Mouse (Mus musculus) lung, adult 2 months (tissue): ENCODE results near the gene Trim2. TPM values are rescaled to one million over a fixed set of nuclear protein-coding genes. Genes with fewer than 3 reads are reported as not detected.

Experiments
- DNase-seq: peaks from one replicate; pipeline ENCODE4 v3.0.0; 2022
- H3K4me1 ChIP-seq: fragments of 200-500 bp; 2 replicates; pipeline ENCODE4 v1.6.1; 2011; ENCODE audit warnings: low read length; ENCODE audit not compliant: control insufficient read depth, insufficient read depth
- H3K4me3 ChIP-seq: fragments of 200-500 bp; replicated peaks from 2 replicates; pipeline ENCODE3; 2011; ENCODE audit warnings: low read depth, mild to moderate bottlenecking, control low read depth, low read length; ENCODE audit errors: extremely low read depth
- CTCF ChIP-seq: fragments of 200-500 bp; IDR thresholded peaks from 2 replicates; pipeline ENCODE4 v1.5.1; 2011; ENCODE audit warnings: mild to moderate bottlenecking, low read length, control low read depth; ENCODE audit not compliant: insufficient read depth
- POLR2A ChIP-seq: fragments of 200-500 bp; IDR thresholded peaks from 2 replicates; pipeline ENCODE4 v1.6.1; 2011; ENCODE audit warnings: low read depth, mild to moderate bottlenecking, control low read depth, low read length, borderline replicate concordance; ENCODE audit errors: extremely low read depth
- WGBS: fragments of 180-500 bp; shearing (Covaris S2); methylation state at CpG from one replicate; pipeline ENCODE4 v1.1.7; 2018; 5-methylcytosine and 5-hydroxymethylcytosine counted together
- polyA plus RNA-seq: library from polyadenylated mRNA; depleted of rRNA; stranded (reverse); fragments of >200 nt; gene quantifications from 2 replicates; pipeline ENCODE4 v1.2.3, GENCODE M21; 2012

Trim2 gene
- polyA plus RNA-seq, 1 experiment, result 26.3 TPM

DNA sequence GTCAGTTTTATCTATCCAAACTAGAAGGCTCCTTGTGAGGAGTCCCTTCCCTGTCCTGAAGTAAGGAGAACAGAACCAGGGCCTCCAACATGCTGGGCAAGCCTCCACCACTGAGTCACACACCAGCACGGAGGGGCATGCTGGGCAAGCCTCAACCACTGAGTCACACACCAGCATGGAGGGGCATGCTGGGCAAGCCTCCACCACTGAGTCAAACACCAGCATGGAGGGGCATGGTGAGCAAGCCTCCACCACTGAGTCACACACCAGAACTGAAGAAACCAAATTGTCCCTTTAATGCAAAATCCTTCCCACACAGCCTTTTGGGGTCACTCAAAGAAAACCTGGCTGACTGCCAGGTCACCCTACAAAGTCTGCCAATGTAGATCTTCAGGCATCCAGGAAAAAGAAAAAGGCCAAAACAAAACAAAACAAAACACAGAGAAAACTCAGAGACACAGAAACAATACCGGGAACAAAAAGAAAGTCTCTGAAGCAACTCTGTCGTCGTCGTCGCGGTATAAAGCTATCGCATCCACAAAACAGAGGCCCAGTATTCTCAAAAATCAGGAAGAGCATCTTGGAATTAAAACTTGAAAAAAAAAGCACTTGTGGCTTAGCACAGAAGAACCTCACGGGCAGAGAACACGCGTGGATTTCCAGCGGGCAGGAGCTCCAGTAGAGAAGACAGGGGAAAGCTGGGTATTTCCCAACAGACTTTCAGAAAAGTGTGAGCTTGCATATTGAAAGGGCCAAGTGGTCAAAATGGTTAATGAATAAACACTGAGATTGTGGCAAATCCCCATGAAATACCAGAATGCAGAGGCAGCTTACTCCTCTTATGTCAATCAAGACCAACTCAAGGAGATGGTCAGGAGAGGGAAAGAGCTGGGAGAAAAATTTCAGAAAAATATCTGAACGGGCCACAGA lies 12.7 kb downstream of the Trim2 start:
- no peak for DNase-seq
- TF ChIP-seq CTCF, result no peak
- H3K4me3 ChIP-seq, result no peak overlapping the region
- 72% methylated on average over 13 of the region's 13 CpGs for WGBS
- H3K4me1 ChIP-seq, result no peaks in the 10 kb centered on the region

DNA sequence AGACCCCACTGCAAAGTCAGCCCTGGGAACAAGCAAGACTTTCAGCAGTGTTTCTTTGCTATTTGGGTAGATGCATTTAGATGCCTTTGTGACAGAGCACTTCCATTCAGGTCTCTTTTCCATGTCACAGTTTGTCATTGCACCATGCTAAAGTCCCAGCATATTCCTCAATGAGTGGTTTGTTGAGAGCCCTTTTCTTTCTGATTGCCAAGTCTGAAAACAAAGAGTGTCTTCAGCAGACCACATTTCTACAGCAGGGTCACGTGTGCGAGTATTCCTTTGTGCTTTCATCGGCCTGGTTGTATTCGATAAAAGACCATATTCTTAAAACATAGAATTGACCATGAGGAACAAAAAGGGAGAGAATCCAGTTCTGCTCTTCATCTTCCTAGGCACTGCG lies 14.4 kb downstream of the Trim2 start:
- H3K4me1 ChIP-seq, result no peaks in the 10 kb centered on the region
- TF ChIP-seq CTCF (no peak), POLR2A (no peak)
- WGBS, result 83% methylated on average over 5 of the region's 5 CpGs
- H3K4me3 ChIP-seq, result no peak overlapping the region
- DNase-seq, result no peak

DNA sequence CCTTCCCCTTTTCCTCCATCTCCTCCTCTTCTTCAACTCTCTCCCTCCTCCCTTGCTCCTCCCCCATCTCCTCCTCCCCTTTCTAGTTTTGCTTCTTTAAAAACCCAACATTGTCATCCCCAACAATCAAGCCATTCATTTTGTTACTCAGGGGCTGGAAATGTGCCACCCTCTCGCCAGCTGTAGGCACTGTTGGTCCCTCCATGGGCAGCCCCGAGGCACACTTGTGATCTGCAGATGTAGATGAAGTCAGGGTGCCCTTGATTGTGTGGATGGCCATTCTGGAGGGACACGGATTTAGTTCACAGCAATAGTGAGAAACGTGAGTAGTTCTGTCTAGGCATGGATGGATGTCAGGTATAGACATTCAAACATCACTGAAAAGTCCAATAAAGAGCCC lies 17.7 kb downstream of the Trim2 start:
- 77% methylated on average over 4 of the region's 4 CpGs for WGBS
- no peaks in the 10 kb centered on the region for H3K4me1 ChIP-seq
- TF ChIP-seq CTCF (no peak), POLR2A (no peak)

DNA sequence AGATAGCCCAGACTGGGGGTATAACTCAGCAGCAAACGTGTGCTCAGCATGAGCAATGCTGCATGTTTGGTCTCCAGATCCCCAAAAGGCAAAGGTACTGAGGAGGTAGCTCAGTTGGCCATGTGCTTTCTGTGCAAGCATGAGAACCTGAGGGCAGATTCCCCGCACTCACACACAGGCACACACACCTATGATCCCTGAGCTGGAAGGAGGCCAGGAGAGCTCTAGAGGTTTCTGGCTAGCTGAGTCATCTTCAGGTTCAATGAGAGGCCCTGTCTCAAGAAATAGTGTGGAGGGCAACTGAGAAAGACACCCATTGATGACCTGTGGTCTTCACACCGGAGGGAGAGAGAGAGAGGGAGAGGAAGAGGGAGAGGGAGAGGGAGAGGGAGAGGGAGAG lies 19.4 kb downstream of the Trim2 start:
- no peak for DNase-seq
- Histone ChIP-seq H3K4me1 (no peaks in the 10 kb centered on the region; the same call in 1 of the 2 replicates), H3K4me3 (no peak overlapping the region)
- no peak for TF ChIP-seq POLR2A
- TF ChIP-seq CTCF, result no peak
- WGBS, result 81% methylated on average over 3 of the region's 3 CpGs

More for the DNA sequence above, 17.7 kb downstream of the Trim2 start:
- no peak overlapping the region for H3K4me3 ChIP-seq
- no peak for DNase-seq

DNA sequence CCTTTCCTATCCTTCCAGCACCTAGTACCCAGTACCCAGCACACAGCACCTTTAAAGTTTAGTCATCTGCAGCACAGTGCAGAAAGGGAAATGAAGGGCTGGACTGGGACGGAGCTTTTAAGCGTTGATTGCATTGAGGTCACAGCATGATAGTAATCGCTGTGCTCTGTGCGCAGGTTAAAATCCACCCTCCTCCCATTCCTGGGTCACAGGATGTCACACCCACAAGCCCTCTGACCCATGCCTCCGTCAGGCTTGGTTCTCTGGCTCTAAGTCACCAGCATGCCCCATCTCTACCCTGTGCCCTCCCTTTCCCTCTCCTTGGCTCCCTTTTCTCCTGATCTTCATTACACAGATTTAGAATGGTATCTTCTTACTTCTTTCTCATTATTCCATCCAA lies 20.4 kb downstream of the Trim2 start:
- WGBS, result 85% methylated on average over 5 of the region's 5 CpGs
- no peak for DNase-seq
- Histone ChIP-seq H3K4me3 (no peak overlapping the region), H3K4me1 (no peaks in the 10 kb centered on the region; the same call in 1 of the 2 replicates)
- TF ChIP-seq POLR2A (no peak), CTCF (no peak)

DNA sequence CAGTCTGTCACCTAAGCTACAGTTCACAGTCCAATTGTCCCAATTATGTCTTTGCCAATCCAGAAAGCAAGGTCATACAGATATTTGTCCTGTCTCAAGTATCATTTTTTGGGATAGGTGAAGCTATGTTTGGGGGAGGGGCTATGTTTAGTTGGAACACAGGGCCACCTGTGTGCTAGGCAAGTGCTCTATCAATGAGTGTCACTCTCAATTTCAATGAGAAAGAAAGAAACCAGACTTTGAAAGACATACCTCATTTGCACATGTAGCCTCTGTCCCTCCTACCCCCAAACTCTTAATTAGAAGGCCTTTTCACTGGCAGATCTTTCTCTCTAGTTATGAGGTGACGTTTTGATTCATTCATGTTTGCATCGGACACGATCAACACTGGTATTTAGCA lies 21.9 kb downstream of the Trim2 start:
- Histone ChIP-seq H3K4me1 (no peaks in the 10 kb centered on the region; the same call in 1 of the 2 replicates), H3K4me3 (no peak overlapping the region)
- WGBS, result 91% methylated on average over 3 of the region's 3 CpGs
- DNase-seq, result no peak
- TF ChIP-seq CTCF, result no peak
- no peak for TF ChIP-seq POLR2A

DNA sequence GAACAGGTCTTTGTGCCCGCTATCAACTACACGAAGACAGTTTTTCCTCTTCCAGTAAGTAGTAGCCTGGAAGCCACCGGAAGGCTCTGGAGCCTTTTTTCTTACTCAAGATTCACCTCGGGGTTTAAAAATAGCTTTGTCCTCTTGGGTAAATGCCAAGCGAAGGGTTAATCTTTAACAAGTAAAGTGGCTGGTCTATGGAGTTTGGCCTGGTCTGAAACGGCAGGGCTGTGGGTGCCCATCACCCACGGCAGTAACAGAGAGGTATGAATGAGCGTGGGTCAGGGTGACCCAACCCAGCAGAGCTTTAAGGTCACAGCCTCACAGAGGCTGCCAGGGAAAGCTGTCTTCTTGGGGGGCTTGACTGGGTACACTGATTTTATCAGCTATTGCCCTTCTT lies 23.2 kb downstream of the Trim2 start:
- Histone ChIP-seq H3K4me1 (no peaks in the 10 kb centered on the region; the same call in 1 of the 2 replicates), H3K4me3 (no peak overlapping the region)
- no peak for TF ChIP-seq CTCF
- TF ChIP-seq POLR2A, result no peak
- no peak for DNase-seq
- WGBS, result 52% methylated on average over 8 of the region's 8 CpGs

DNA sequence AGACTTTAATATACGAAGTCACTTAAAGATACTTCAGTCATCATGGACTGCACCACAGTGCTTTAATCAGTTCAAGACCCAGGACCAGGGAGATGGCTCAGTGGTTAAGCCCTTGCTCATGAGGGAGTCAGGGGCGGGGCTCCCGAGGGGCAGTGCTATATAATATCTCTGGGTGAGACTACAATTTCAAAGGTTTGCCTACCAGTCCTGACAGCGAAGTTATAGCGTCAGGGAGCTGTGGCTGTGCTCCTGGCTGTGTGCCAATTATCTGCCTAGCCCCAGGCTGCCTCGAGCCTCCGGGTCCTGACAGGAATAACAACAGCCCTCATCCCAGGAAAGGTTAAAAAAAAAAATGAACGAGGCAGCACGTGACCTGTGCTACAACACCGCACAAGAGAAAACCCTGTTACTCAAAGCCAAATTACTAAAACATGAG lies 24.7 kb downstream of the Trim2 start:
- no peak overlapping the region for H3K4me3 ChIP-seq
- DNase-seq, result no peak
- TF ChIP-seq CTCF (no peak), POLR2A (no peak)
- H3K4me1 ChIP-seq, result no peaks in the 10 kb centered on the region; the same call in 1 of the 2 replicates
- 30% methylated on average over 10 of the region's 10 CpGs for WGBS

DNA sequence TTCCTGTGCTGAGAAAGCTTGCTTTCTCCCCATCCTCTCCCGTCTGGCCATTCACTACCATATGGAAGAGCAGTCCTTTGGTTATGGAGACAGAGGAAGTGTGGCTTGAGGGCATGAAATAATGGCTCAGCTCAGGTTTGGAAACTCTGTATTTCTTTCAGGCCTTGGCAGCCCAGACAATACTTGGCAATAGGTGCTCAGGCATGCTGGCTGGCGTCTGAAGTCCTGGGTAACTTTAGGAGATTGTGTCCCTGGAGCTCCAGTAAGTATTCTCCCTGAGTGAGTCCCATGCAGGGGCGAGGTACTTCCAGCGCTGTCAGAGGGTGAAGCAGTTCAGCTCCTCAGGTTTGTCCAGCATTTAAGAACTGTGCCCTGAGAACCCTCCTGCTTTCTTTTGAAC lies 27.9 kb downstream of the Trim2 start:
- no peaks in the 10 kb centered on the region; the same call in 1 of the 2 replicates for H3K4me1 ChIP-seq
- no peak for TF ChIP-seq CTCF
- no peak for TF ChIP-seq POLR2A
- DNase-seq, result no peak
- 76% methylated on average over 4 of the region's 4 CpGs for WGBS
- no peak overlapping the region for H3K4me3 ChIP-seq

DNA sequence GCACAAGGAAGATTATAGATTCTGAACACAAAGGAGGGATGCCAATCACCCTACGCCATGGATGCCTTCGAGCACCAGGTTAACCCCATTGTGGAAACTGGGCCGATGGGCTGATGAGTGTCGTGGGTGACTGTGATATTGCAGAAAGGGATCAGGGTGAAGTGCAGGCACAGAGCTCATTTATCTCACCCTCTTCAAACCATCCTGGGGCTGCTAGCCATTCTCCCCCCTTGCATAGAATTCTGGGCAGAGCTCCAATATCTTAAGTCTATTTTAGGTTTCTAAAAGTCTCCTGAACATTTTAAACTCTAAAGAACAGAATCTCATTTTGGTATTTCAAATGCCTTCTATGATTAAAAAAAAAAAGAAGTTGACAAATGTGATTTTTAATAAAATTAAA lies 31.6 kb downstream of the Trim2 start:
- no peak for DNase-seq
- WGBS, result 84% methylated on average over 4 of the region's 4 CpGs
- H3K4me3 ChIP-seq, result no peak overlapping the region
- 0 out of 2 replicates have a peak, but pooled peaks cover 4% of the 10 kb centered on the region for H3K4me1 ChIP-seq
- TF ChIP-seq POLR2A (no peak), CTCF (no peak)
